Comparison of ENCODE assay signal across 14 mouse cellular contexts in genomic region chr7:46719526-46719925, GRCm38 (mm10). TPM values are rescaled to one million over a fixed set of nuclear protein-coding genes. Genes with fewer than 3 reads are reported as not detected.
DNase-seq lines count a peak whose midpoint lies in the region; ATAC-seq and TF ChIP-seq lines count a peak whose summit lies in the region.
"Had no signal": no experiment of that assay in that cellular context is flagged by ENCODE, and none has a peak within 500 bp of the region (broad histone marks: within the 10 kb centered on the region; RNA-seq: fewer than 3 reads in every experiment).

No protein-coding gene starts in this region.

- peaks cover 4% of the 10 kb centered on the region; the same call in 1 of the 2 replicates for H3K27me3 ChIP-seq in kidney, embryonic 15.5 days
- no peaks in the 10 kb centered on the region for H3K27me3 ChIP-seq in intestine, embryonic 15.5 days (replicated peaks)
- peaks cover 6% of the 10 kb centered on the region; the same call in 1 of the 2 replicates for H3K27me3 ChIP-seq in midbrain, postnatal 0 days (ENCODE audit: insufficient read depth, low read length)
- H3K27me3 ChIP-seq in hindbrain, embryonic 14.5 days (ENCODE audit: control insufficient read depth, insufficient read depth, low read length), result no peaks in the 10 kb centered on the region

- DNase-seq in kidney, adult 18-20 months, result peak; percentile 9
- DNase-seq in cerebellum, adult 8-10 months, result peak; percentile 49
- peak; percentile 91 for DNase-seq in lung, postnatal 25 days (ENCODE audit: low spot score)
- no peak for DNase-seq in midbrain, postnatal 0 days (ENCODE audit: low spot score)
- DNase-seq in hindbrain, embryonic 14.5 days (ENCODE audit: low spot score), result no peak
- DNase-seq in frontal cortex, postnatal 25 days (ENCODE audit: low spot score in 2 of 2), result no peak
- DNase-seq: kidney, postnatal 4 days had no signal

- 83% methylated on average over 7 of the region's 7 CpGs for WGBS in kidney, embryonic 15.5 days
- WGBS in intestine, embryonic 15.5 days, result 55% methylated on average over 7 of the region's 7 CpGs
- WGBS in midbrain, postnatal 0 days, result 78% methylated on average over 7 of the region's 7 CpGs
- WGBS in hindbrain, embryonic 14.5 days, result 85% methylated on average over 7 of the region's 7 CpGs

- H3K36me3 ChIP-seq in kidney, embryonic 15.5 days, result no peaks in the 10 kb centered on the region
- no peaks in the 10 kb centered on the region for H3K36me3 ChIP-seq in intestine, embryonic 15.5 days
- H3K36me3 ChIP-seq in midbrain, postnatal 0 days (ENCODE audit: insufficient read depth, low read length), result no peaks in the 10 kb centered on the region
- H3K36me3 ChIP-seq in hindbrain, embryonic 14.5 days (replicated peaks; ENCODE audit: control insufficient read depth, insufficient read depth), result no peaks in the 10 kb centered on the region
- H3K36me3 ChIP-seq: midbrain, embryonic 12.5 days had no signal

- peaks cover 9% of the 10 kb centered on the region; the same call in 1 of the 2 replicates for H3K4me1 ChIP-seq in kidney, embryonic 15.5 days
- no peaks in the 10 kb centered on the region for H3K4me1 ChIP-seq in intestine, embryonic 15.5 days (replicated peaks)
- no peaks in the 10 kb centered on the region for H3K4me1 ChIP-seq in midbrain, postnatal 0 days (ENCODE audit: insufficient read depth, low read length)
- H3K4me1 ChIP-seq in hindbrain, embryonic 14.5 days (replicated peaks; ENCODE audit: control insufficient read depth, insufficient read depth, low read length), result no peaks in the 10 kb centered on the region
- H3K4me1 ChIP-seq: midbrain, embryonic 12.5 days had no signal

- no peak overlapping the region for H3K27ac ChIP-seq in kidney, embryonic 15.5 days
- H3K27ac ChIP-seq in intestine, embryonic 15.5 days, result no peak overlapping the region
- no peak overlapping the region for H3K27ac ChIP-seq in midbrain, postnatal 0 days (ENCODE audit: low read depth, low read length)
- H3K27ac ChIP-seq in hindbrain, embryonic 14.5 days, result no peak overlapping the region
- H3K27ac ChIP-seq: midbrain, embryonic 12.5 days had no signal

- no peak for TF ChIP-seq CTCF in midbrain, postnatal 0 days (IDR thresholded peaks at IDR 0.05)

- no peaks in the 10 kb centered on the region for H3K9me3 ChIP-seq in kidney, embryonic 15.5 days (replicated peaks)
- H3K9me3 ChIP-seq in intestine, embryonic 15.5 days, result no peaks in the 10 kb centered on the region
- H3K9me3 ChIP-seq in midbrain, postnatal 0 days (ENCODE audit: low read length), result no peaks in the 10 kb centered on the region
- no peaks in the 10 kb centered on the region for H3K9me3 ChIP-seq in hindbrain, embryonic 14.5 days (ENCODE audit: control insufficient read depth, low read length)
- H3K9me3 ChIP-seq: midbrain, embryonic 12.5 days had no signal

- no peak overlapping the region for H3K4me3 ChIP-seq in kidney, embryonic 15.5 days (replicated peaks)
- no peak overlapping the region for H3K4me3 ChIP-seq in intestine, embryonic 15.5 days (replicated peaks)
- H3K4me3 ChIP-seq in midbrain, postnatal 0 days (ENCODE audit: low read depth, low read length), result no peak overlapping the region
- no peak overlapping the region for H3K4me3 ChIP-seq in hindbrain, embryonic 14.5 days (replicated peaks; ENCODE audit: low read length)
- H3K4me3 ChIP-seq: midbrain, embryonic 12.5 days had no signal

- no peak overlapping the region for H3K4me2 ChIP-seq in kidney, embryonic 15.5 days
- no peak overlapping the region for H3K4me2 ChIP-seq in intestine, embryonic 15.5 days (replicated peaks)
- H3K4me2 ChIP-seq in midbrain, postnatal 0 days (ENCODE audit: low read depth, low read length, poor library complexity, severe bottlenecking), result no peak overlapping the region
- no peak overlapping the region for H3K4me2 ChIP-seq in hindbrain, embryonic 14.5 days (replicated peaks)
- H3K4me2 ChIP-seq: midbrain, embryonic 12.5 days had no signal

- H3K9ac ChIP-seq in kidney, embryonic 15.5 days, result no peak overlapping the region
- no peak overlapping the region for H3K9ac ChIP-seq in intestine, embryonic 15.5 days
- H3K9ac ChIP-seq in midbrain, postnatal 0 days (replicated peaks; ENCODE audit: low read length, poor library complexity, severe bottlenecking), result no peak overlapping the region
- H3K9ac ChIP-seq in hindbrain, embryonic 14.5 days, result no peak overlapping the region
- H3K9ac ChIP-seq: midbrain, embryonic 12.5 days had no signal

- no peak for ATAC-seq in kidney, embryonic 15.5 days (replicated peaks; ENCODE audit: low FRiP score)
- peak; percentile 44 for ATAC-seq in intestine, embryonic 15.5 days
- ATAC-seq in midbrain, postnatal 0 days (ENCODE audit: low FRiP score), result no peak
- ATAC-seq in hindbrain, embryonic 14.5 days (ENCODE audit: low FRiP score), result no peak

RNA-seq across cellular contexts. Expression of gene Saa3, which starts 4.0 kb away (rescaled TPM):
- polyA plus RNA-seq in kidney, embryonic 15.5 days (2015; fragmentation: Nextera tagmentation; extraction: Ambion mirVana), result 0.42 and 0.55 TPM in 2 replicates
- polyA plus RNA-seq in intestine, embryonic 15.5 days (2015; fragmentation: Nextera tagmentation; extraction: Ambion mirVana), result 0.88 and 1.0 TPM in 2 replicates
- total RNA-seq in midbrain, postnatal 0 days (2014; rRNA removed), result not detected in 2 replicates
- 0.30 TPM in 1 of 2 replicates, not detected in the other for polyA plus RNA-seq in midbrain, postnatal 0 days (2015; fragmentation: Nextera tagmentation; extraction: Ambion mirVana)
- polyA plus RNA-seq in hindbrain, embryonic 14.5 days (2014; fragmentation: Nextera tagmentation; extraction: Ambion mirVana), result 0.08 TPM in 1 of 2 replicates, not detected in the other
- polyA plus RNA-seq: cortical plate, adult 2 months had no signal

RNA-seq across cellular contexts. Expression of gene Saal1, which starts 9.0 kb away (rescaled TPM):
- polyA plus RNA-seq in kidney, embryonic 15.5 days (2015; fragmentation: Nextera tagmentation; extraction: Ambion mirVana), result 32.6 and 33.6 TPM in 2 replicates
- 24.6 and 26.9 TPM in 2 replicates for polyA plus RNA-seq in intestine, embryonic 15.5 days (2015; fragmentation: Nextera tagmentation; extraction: Ambion mirVana)
- total RNA-seq in midbrain, postnatal 0 days (2014; rRNA removed), result 12.1 and 13.6 TPM in 2 replicates
- polyA plus RNA-seq in midbrain, postnatal 0 days (2015; fragmentation: Nextera tagmentation; extraction: Ambion mirVana), result 10.2 and 10.6 TPM in 2 replicates
- 16.6 and 16.8 TPM in 2 replicates for polyA plus RNA-seq in hindbrain, embryonic 14.5 days (2014; fragmentation: Nextera tagmentation; extraction: Ambion mirVana)

RNA-seq across cellular contexts. Expression of gene Saa4, which starts 12.9 kb away (rescaled TPM):
- polyA plus RNA-seq in kidney, embryonic 15.5 days (2015; fragmentation: Nextera tagmentation; extraction: Ambion mirVana), result 0.23 TPM in 1 of 2 replicates, not detected in the other
- polyA plus RNA-seq in intestine, embryonic 15.5 days (2015; fragmentation: Nextera tagmentation; extraction: Ambion mirVana), result 0.06 and 0.10 TPM in 2 replicates
- not detected in 2 replicates for total RNA-seq in midbrain, postnatal 0 days (2014; rRNA removed)
- not detected in 2 replicates for polyA plus RNA-seq in midbrain, postnatal 0 days (2015; fragmentation: Nextera tagmentation; extraction: Ambion mirVana)
- not detected in 2 replicates for polyA plus RNA-seq in hindbrain, embryonic 14.5 days (2014; fragmentation: Nextera tagmentation; extraction: Ambion mirVana)
- total RNA-seq: MEL had no signal
- polyA plus RNA-seq: cortical plate, adult 2 months; midbrain, embryonic 12.5 days; small intestine, adult 2 months had no signal

RNA-seq across cellular contexts. Expression of gene Saa1, which starts 23.3 kb away (rescaled TPM):
- 2.6 and 2.9 TPM in 2 replicates for polyA plus RNA-seq in kidney, embryonic 15.5 days (2015; fragmentation: Nextera tagmentation; extraction: Ambion mirVana)
- 0.42 and 0.77 TPM in 2 replicates for polyA plus RNA-seq in intestine, embryonic 15.5 days (2015; fragmentation: Nextera tagmentation; extraction: Ambion mirVana)
- total RNA-seq in midbrain, postnatal 0 days (2014; rRNA removed), result not detected in 2 replicates
- 0.28 and 0.50 TPM in 2 replicates for polyA plus RNA-seq in midbrain, postnatal 0 days (2015; fragmentation: Nextera tagmentation; extraction: Ambion mirVana)
- not detected in 2 replicates for polyA plus RNA-seq in hindbrain, embryonic 14.5 days (2014; fragmentation: Nextera tagmentation; extraction: Ambion mirVana)
- total RNA-seq: gastrocnemius, postnatal 4 days; MEL had no signal
- polyA plus RNA-seq: cortical plate, adult 2 months; midbrain, embryonic 12.5 days; small intestine, adult 2 months had no signal

RNA-seq across cellular contexts. Expression of gene Saa2, which starts 32.1 kb away (rescaled TPM):
- polyA plus RNA-seq in kidney, embryonic 15.5 days (2015; fragmentation: Nextera tagmentation; extraction: Ambion mirVana), result 0.68 TPM in 1 of 2 replicates, not detected in the other
- polyA plus RNA-seq in intestine, embryonic 15.5 days (2015; fragmentation: Nextera tagmentation; extraction: Ambion mirVana), result 0.30 TPM in 1 of 2 replicates, not detected in the other
- not detected in 2 replicates for total RNA-seq in midbrain, postnatal 0 days (2014; rRNA removed)
- not detected in 2 replicates for polyA plus RNA-seq in midbrain, postnatal 0 days (2015; fragmentation: Nextera tagmentation; extraction: Ambion mirVana)
- not detected in 2 replicates for polyA plus RNA-seq in hindbrain, embryonic 14.5 days (2014; fragmentation: Nextera tagmentation; extraction: Ambion mirVana)
- total RNA-seq: gastrocnemius, postnatal 4 days; MEL had no signal
- polyA plus RNA-seq: cortical plate, adult 2 months; midbrain, embryonic 12.5 days; small intestine, adult 2 months had no signal

Comparison
In these comparisons a context has a peak if more than half of its experiments do, and no peak if none do; other contexts are left out.
1. DNase-seq: peak in kidney, adult 18-20 months (single experiment), cerebellum, adult 8-10 months (single experiment) and lung, postnatal 25 days (single experiment); none in midbrain, postnatal 0 days (single experiment), hindbrain, embryonic 14.5 days (single experiment) and frontal cortex, postnatal 25 days (0 of 2).